Mouse (Mus musculus) cerebellum, postnatal 4 days (tissue): ENCODE measurements around the gene Grb2.

Experiments
- DNase-seq, 2 experiments: peaks; one replicate each; pipeline ENCODE4 v3.0.0; 2022; ENCODE audit warnings: low spot score in 2 of 2, mixed read lengths in 1 of 2

The Grb2 gene

DNA sequence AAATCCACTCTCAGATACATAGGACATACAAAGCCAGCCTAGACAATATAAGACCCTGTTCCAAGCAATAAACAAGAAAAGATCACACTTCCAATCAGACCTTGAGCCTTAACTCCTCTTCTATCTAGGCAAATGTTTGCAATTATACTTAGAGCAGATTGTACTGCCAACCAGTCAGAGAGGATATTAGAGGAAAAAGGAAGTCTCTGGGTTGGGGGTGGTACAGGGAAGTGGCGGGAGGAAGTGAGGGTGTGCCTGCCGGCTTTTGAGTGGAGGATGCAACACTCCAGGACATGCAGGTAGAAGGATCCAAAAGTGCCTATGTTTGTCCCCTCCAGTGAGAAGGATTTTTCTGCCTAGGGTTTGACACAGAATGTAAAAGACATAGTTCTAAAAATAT lies 3.9 kb upstream of the Grb2 start:
- DNase-seq = no peak

GRCm38 (mm10) chr11:115711133-115711532 lies 2.7 kb upstream of the Grb2 start:
- DNase-seq = no peak

DNA sequence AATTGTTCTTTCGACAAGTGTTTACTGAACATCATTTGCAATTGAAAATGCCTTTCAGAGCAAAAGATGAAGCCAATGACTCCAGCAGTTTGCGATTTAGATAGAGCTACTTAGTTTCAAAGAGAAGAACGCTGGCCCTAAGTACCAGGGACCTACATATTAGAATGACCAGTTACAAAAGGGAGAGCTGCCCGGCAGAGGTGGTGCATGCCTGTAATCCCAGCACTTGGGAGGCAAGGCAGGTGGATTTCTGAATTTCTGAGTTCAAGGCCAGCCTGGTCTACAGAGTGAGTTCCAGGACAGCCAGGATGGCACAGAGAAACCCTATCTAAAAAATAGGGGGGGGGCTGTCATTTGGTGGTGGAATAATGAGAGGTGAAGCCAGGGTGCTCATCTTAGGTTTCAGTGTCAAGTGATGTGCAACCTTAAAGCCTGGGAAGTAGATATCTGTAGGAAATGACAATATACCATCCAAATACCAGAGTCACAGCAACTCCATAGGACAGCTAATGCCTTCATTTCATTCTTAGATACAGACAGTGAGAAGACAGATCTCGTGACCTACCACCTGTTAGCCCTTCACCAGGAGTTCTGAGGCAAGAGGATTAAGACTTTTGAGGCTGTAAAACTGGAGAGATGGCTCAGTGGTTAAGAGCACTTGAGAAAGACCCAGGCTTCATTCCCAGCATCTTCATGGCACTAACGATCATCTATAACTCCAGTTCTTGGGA lies 1.6 kb upstream of the Grb2 start:
- no peak for DNase-seq

DNA sequence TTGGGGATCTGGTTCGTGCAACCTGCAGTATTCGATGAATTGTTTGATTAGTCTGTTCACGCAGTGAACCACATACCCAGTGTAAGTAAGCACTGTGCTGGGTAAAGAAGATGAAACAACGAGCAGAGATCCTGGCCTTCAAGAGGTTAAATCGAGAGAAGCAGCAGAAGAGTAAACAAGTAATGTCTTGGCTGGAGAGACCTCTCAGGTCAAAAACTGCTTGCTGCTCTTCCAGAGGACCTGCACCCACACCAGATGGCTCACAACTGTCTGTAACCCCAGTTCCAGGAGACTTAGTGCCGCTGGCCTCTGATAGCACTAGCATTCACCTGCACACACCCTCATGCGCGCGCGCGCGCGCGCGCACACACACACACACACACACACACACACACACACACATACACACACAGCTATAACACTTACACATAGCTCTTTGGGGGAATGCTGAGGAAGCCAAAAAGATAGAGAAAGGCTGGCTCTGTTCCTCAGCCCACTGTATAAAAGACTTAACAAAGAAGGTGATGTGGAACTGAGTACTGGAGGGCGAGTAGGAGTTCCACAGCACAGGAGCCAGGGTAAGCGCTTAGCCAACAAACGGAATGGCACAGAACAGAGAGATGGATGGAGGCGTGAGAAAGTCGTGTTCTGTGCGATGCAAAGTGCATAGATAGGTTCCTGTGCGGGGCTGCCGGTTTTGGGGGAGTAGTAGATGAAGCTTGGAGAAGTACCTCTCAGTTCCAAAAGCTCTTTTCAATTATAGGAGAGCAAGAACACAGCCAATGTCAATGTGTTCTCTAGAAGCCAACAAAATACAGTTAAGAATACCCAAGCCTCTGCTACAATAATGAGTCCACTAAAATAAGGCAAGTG lies 795 bp upstream of the Grb2 start:
- peak in 1 of 2 experiments; percentile 33 for DNase-seq

- peak; percentile 33 to 47 for DNase-seq
Measured at GRCm38 (mm10) chr11:115707313-115708208, 836 bp downstream of the Grb2 start.

GRCm38 (mm10) chr11:115706584-115706983 lies 1.8 kb downstream of the Grb2 start:
- no peak for DNase-seq

- DNase-seq = no peak
Measured at GRCm38 (mm10) chr11:115705561-115705960, 2.8 kb downstream of the Grb2 start.

GRCm38 (mm10) chr11:115704648-115705047 lies 3.7 kb downstream of the Grb2 start:
- DNase-seq = no peak

GRCm38 (mm10) chr11:115703466-115703865 lies 4.9 kb downstream of the Grb2 start:
- DNase-seq = no peak

DNA sequence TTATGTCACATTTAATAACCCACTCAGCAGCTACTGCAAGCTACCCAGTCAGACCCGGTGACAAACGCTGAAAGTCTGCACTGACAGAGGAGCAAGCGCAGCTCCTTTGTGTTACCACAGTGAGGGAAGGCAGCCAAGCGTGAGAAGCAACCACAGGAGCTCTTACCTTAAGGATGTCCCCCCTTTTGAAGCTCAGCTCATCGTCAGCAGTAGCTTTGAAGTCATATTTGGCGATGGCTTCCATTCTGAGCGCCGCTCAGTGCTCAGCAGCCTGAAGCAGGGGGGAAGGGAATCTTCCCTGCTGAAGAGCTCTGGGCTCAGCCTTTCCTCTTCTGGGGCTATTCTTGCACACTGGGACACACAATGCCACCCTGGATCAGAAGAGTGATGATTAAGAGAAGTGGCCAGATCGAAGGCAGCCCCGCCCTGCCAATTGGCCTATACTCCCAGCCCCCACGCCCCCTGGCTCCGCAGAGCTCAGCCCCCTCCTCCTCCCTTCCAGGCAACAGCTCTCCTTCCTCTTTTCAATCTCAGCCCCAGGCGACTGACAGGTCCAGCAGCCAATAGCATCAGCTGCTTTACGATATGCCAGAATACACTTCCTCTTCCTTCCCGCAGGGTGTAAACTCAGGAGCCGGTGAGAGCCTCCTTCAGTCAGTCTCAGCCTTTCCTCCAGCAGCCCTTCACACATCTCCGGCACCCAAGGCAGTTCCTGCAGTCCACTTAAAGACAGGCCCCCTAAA lies 9.2 kb downstream of the Grb2 start:
- DNase-seq = peak; percentile 78 to 90

DNA sequence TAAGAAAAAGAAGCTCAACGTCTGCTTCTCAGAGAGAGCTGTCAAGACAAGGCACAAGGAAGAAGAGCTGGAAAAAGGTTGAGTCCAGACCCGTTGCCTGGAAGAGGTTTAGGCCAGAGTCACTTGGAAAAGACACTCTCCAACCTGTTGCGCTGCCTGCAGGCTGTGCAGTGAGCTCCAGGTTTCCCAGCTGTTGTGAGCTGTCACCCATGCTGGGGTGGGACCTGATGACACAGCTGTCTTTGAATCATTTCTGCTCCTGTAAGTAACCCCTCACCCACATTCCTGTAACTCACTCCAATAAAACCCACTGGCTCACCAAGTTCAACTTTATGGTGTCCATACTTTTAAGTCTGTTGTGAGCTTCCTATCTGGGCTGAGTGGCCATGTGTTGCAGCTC lies 10.7 kb downstream of the Grb2 start:
- no peak for DNase-seq

DNA sequence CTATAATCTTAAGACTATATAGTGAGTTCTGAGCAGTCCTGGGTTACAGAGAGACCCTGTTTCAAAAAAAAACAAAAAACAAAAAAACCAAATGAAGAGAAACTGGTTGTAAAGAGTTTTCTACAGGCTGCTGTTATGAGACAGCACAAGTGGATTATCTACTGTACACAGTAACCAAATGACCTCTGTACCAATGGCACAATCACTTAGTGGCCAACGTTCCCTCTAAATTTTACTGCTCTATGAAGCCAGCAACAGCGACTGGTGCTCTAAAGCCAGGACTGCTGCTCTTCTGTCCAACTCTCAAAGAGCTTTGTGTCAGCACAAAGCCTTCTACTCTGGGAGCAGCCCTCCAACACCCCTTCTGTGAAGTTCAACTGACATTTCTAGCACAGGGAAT lies 11.3 kb downstream of the Grb2 start:
- no peak for DNase-seq

- DNase-seq = no peak
Measured at GRCm38 (mm10) chr11:115696471-115696870, 11.9 kb downstream of the Grb2 start.

GRCm38 (mm10) chr11:115693979-115694578 lies 14.3 kb downstream of the Grb2 start:
- no peak for DNase-seq

- DNase-seq = no peak
Measured at GRCm38 (mm10) chr11:115692800-115693199, 15.6 kb downstream of the Grb2 start.

- DNase-seq = no peak
Measured at GRCm38 (mm10) chr11:115691976-115692375, 16.4 kb downstream of the Grb2 start.

GRCm38 (mm10) chr11:115691511-115691910 lies 16.9 kb downstream of the Grb2 start:
- DNase-seq = no peak

DNA sequence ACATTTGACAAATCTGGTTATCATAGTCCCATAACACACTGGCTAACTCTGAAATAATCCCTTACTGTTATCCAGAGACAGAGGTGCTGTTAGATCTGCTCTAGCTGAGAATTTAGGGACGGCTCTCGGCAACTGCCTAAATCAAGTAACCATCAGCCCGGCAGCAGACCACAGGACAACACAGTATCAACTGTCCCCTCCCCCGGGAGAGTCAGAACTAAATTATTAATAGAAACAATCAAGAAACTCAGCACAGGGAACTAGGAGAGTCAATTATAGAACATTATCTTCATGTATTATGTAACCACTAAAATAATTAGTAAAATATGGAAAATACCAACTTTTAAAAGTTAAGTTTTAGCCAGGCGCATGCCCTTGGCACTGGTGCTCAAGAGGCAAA lies 17.4 kb downstream of the Grb2 start:
- no peak for DNase-seq

DNA sequence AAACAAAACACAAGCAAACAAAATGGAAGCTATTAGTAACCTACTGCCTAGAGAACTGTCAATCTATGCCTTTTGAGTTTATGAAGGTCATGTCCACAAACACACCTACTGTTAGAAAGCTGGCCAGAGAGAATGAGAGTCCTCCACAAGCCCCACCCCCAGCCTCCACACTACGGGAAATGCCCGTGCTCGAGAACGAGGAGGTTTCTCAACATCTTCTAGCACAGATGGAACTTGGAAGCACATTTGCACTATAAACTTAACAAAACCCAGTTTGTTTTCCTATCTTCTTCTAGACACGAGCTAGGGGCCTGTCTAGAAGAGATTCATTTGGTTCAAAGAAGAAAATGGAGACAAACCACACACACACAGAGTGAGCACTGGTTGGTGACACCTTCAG lies 18.0 kb downstream of the Grb2 start:
- no peak for DNase-seq

GRCm38 (mm10) chr11:115689137-115689915 lies 19.1 kb downstream of the Grb2 start:
- no peak for DNase-seq
